Mouse (Mus musculus) ES-E14 (cell line): Measurements from ENCODE around the gene Midn.

Source experiments
- HCFC1 ChIP-seq: IDR thresholded peaks from 2 replicates; pipeline ENCODE4 v1.6.1; 2012; ENCODE audit warnings: low read length, inconsistent platforms, borderline replicate concordance; ENCODE audit not compliant: insufficient read depth
- MAFK ChIP-seq: IDR thresholded peaks from 2 replicates; pipeline ENCODE4 v1.6.1; 2014; ENCODE audit warnings: mild to moderate bottlenecking, low read depth, low read length, inconsistent platforms; ENCODE audit not compliant: insufficient read depth
- ZC3H11A ChIP-seq: IDR thresholded peaks from 2 replicates; pipeline ENCODE4 v1.6.1; 2012; ENCODE audit warnings: low read depth, mild to moderate bottlenecking, inconsistent platforms, low read length, borderline replicate concordance
- ZNF384 ChIP-seq: IDR thresholded peaks from 2 replicates; pipeline ENCODE4 v1.6.1; 2012; ENCODE audit warnings: low read depth, low read length, inconsistent platforms

- no peak for TF ChIP-seq ZNF384
- TF ChIP-seq HCFC1 = no peak
- no peak for TF ChIP-seq MAFK
- no peak for TF ChIP-seq ZC3H11A
These were observed 41.9 kb downstream of the Midn start for GRCm38 (mm10) chr10:80189999-80190398.
